Mouse (Mus musculus): ENCODE data around the gene Kcnn1. TPM values are rescaled to one million over a fixed set of nuclear protein-coding genes. Genes with fewer than 3 reads are reported as not detected.
A peak's percentile ranks its signal among the peaks of the same experiment; 100 is the strongest.

The Kcnn1 gene
- polyA plus RNA-seq, 1 experiment, result 3.2 TPM

DNA sequence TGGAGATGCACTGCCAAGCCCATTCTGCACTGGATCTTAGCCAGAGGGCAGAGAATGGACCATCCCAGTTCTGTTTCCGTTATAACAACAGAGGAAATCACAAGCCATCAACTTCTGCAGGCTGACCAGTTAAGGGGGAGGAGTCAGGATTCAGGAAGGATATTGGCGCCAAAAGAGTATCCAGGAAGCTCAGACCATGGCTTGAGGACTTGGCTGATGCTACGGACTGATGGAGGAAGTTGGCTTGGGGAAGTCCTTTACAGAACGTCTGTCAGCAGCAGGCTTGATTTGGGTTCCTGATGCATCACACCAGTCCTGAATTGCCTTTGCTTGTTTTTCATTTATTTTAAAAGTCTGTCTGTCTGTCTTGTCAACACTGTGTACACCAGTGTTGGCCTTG, 41.5 kb upstream of the Kcnn1 start:
- Histone ChIP-seq H3K27me3 (ENCODE audit: control insufficient read depth, insufficient read depth, low read length, poor library complexity, severe bottlenecking) (no peaks in the 10 kb centered on the region), H3K9ac (ENCODE audit: low read depth, poor library complexity, severe bottlenecking) (no peak overlapping the region), H3K27ac (ENCODE audit: insufficient read depth, low read length) (no peak overlapping the region), H3K4me3 (ENCODE audit: low read depth, low read length) (no peak overlapping the region), H3K9me3 (replicated peaks; ENCODE audit: control insufficient read depth, insufficient read depth, low read length, poor library complexity, severe bottlenecking) (no peaks in the 10 kb centered on the region), H3K4me1 (ENCODE audit: control insufficient read depth, insufficient read depth, low read length) (peaks cover 6% of the 10 kb centered on the region), H3K36me3 (ENCODE audit: control insufficient read depth, insufficient read depth, low read length, poor library complexity, severe bottlenecking) (no peaks in the 10 kb centered on the region)
- TF ChIP-seq POLR2A (IDR thresholded peaks at IDR 0.05; ENCODE audit: insufficient read depth, low read length) (no peak), CTCF (IDR thresholded peaks at IDR 0.05; ENCODE audit: low read depth, low read length) (no peak), EP300 (IDR thresholded peaks at IDR 0.05; ENCODE audit: insufficient read depth, low read depth, low read length) (no peak)

DNA sequence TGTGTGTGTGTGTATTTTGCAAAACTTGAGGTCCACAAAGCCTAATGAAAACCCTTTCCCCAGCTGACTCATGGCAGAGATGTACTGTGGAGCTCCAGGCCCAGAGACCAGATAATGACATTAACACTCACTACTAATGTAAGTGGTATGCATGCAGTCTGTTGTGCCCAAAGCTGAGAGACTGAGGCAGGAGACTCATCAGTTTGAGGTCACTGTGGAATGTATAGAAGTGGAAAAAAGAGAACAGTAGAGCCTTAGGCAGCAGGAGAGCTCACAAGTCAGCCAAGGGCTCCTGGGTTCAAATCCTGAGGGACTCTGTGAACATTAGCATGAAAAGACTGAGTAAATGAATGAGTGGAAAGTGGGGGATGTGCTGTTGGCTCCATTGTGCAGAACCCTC, 40.5 kb upstream of the Kcnn1 start:
- TF ChIP-seq POLR2A (IDR thresholded peaks at IDR 0.05; ENCODE audit: insufficient read depth, low read length) (no peak), EP300 (IDR thresholded peaks at IDR 0.05; ENCODE audit: insufficient read depth, low read depth, low read length) (no peak), CTCF (IDR thresholded peaks at IDR 0.05; ENCODE audit: low read depth, low read length) (no peak)
- H3K4me1 ChIP-seq (ENCODE audit: control insufficient read depth, insufficient read depth, low read length), result peaks cover 6% of the 10 kb centered on the region
- no peaks in the 10 kb centered on the region for H3K27me3 ChIP-seq (ENCODE audit: control insufficient read depth, insufficient read depth, low read length, poor library complexity, severe bottlenecking)
- H3K9me3 ChIP-seq (replicated peaks; ENCODE audit: control insufficient read depth, insufficient read depth, low read length, poor library complexity, severe bottlenecking), result no peaks in the 10 kb centered on the region
- no peak overlapping the region for H3K27ac ChIP-seq (ENCODE audit: insufficient read depth, low read length)
- no peaks in the 10 kb centered on the region for H3K36me3 ChIP-seq (ENCODE audit: control insufficient read depth, insufficient read depth, low read length, poor library complexity, severe bottlenecking)
- no peak overlapping the region for H3K9ac ChIP-seq (ENCODE audit: low read depth, poor library complexity, severe bottlenecking)
- no peak overlapping the region for H3K4me3 ChIP-seq (ENCODE audit: low read depth, low read length)

DNA sequence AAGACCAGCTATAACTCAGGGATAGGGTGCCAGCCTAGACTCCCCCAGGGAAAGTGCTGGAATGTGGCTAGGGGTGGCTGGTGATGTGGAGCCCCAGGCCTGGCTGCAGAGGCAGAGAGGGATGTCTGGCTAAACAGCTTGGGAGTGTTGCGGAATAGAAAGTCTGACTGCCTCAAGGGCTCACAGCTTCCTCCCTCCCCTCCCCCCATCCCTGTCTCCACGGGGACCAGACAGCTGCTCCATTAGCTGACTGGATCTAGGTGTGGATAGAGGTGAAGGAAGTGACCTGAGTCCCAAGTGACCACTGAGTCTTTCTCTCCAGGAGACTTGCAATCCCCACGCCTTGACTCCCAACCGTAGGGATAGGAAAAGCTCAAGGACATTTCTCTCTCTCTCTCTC, 40.1 kb upstream of the Kcnn1 start:
- H3K27ac ChIP-seq (ENCODE audit: insufficient read depth, low read length), result no peak overlapping the region
- TF ChIP-seq EP300 (IDR thresholded peaks at IDR 0.05; ENCODE audit: insufficient read depth, low read depth, low read length) (0 out of 2 replicates have a peak, but pooled peaks have one; percentile 24), POLR2A (IDR thresholded peaks at IDR 0.05; ENCODE audit: insufficient read depth, low read length) (no peak), CTCF (IDR thresholded peaks at IDR 0.05; ENCODE audit: low read depth, low read length) (no peak)
- H3K9me3 ChIP-seq (replicated peaks; ENCODE audit: control insufficient read depth, insufficient read depth, low read length, poor library complexity, severe bottlenecking), result no peaks in the 10 kb centered on the region
- peaks cover 6% of the 10 kb centered on the region for H3K4me1 ChIP-seq (ENCODE audit: control insufficient read depth, insufficient read depth, low read length)
- H3K27me3 ChIP-seq (ENCODE audit: control insufficient read depth, insufficient read depth, low read length, poor library complexity, severe bottlenecking), result no peaks in the 10 kb centered on the region
- no peak overlapping the region for H3K9ac ChIP-seq (ENCODE audit: low read depth, poor library complexity, severe bottlenecking)
- H3K4me3 ChIP-seq (ENCODE audit: low read depth, low read length), result no peak overlapping the region
- H3K36me3 ChIP-seq (ENCODE audit: control insufficient read depth, insufficient read depth, low read length, poor library complexity, severe bottlenecking), result no peaks in the 10 kb centered on the region

DNA sequence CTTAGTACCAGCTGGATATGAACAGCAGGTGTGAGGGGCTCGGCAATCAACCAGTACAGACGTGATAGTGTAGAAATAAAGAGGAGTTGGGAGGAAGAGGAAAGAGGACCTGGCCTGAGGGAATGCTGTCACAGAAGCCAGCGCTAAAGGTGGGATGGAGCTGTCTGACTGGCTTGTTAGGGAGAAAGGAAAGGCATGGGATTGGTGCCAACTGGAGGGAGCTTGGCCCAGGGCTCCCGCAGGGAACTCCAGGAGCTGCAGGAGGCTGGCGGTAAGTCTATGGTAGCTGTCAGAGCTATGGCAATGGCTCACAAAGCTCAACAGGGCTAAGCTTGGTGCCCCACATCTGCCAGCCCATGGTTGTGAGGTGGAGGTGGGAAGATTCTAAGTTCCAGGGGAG, 39.2 kb upstream of the Kcnn1 start:
- no peak overlapping the region for H3K9ac ChIP-seq (ENCODE audit: low read depth, poor library complexity, severe bottlenecking)
- no peaks in the 10 kb centered on the region for H3K27me3 ChIP-seq (ENCODE audit: control insufficient read depth, insufficient read depth, low read length, poor library complexity, severe bottlenecking)
- H3K9me3 ChIP-seq (replicated peaks; ENCODE audit: control insufficient read depth, insufficient read depth, low read length, poor library complexity, severe bottlenecking), result no peaks in the 10 kb centered on the region
- H3K4me3 ChIP-seq (ENCODE audit: low read depth, low read length), result no peak overlapping the region
- H3K36me3 ChIP-seq (ENCODE audit: control insufficient read depth, insufficient read depth, low read length, poor library complexity, severe bottlenecking), result no peaks in the 10 kb centered on the region
- TF ChIP-seq EP300 (IDR thresholded peaks at IDR 0.05; ENCODE audit: insufficient read depth, low read depth, low read length) (no peak), CTCF (IDR thresholded peaks at IDR 0.05; ENCODE audit: low read depth, low read length) (no peak), POLR2A (IDR thresholded peaks at IDR 0.05; ENCODE audit: insufficient read depth, low read length) (no peak)
- no peak overlapping the region for H3K27ac ChIP-seq (ENCODE audit: insufficient read depth, low read length)
- H3K4me1 ChIP-seq (ENCODE audit: control insufficient read depth, insufficient read depth, low read length), result peaks cover 6% of the 10 kb centered on the region

DNA sequence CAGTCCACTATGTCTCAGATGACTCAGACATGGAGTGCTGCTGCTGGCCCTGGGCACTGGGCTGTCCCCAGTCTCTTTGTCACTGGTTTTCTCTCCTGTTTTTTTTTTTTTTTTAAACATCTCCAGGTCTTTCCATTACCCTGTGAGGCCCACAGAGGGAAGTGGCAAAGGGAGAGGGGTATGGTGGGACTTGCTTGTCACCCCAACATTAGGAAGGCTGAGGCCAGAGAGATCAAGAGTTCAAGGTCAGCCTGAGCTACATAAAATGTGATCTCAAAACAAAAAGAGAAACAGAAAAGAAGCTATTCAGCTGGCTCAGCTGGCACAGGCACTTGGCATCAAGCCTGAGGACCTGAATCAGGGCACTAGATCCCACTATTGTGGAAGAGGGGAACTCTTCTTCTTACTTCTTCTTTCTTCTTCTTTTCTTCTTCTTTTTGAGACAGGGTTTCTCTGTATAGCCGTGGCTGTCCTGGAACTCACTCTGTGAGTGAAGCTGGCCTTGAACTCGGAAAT, 37.9 kb upstream of the Kcnn1 start:
- TF ChIP-seq EP300 (IDR thresholded peaks at IDR 0.05; ENCODE audit: insufficient read depth, low read depth, low read length) (no peak), CTCF (IDR thresholded peaks at IDR 0.05; ENCODE audit: low read depth, low read length) (no peak), POLR2A (IDR thresholded peaks at IDR 0.05; ENCODE audit: insufficient read depth, low read length) (no peak)
- no peaks in the 10 kb centered on the region for H3K27me3 ChIP-seq (ENCODE audit: control insufficient read depth, insufficient read depth, low read length, poor library complexity, severe bottlenecking)

DNA sequence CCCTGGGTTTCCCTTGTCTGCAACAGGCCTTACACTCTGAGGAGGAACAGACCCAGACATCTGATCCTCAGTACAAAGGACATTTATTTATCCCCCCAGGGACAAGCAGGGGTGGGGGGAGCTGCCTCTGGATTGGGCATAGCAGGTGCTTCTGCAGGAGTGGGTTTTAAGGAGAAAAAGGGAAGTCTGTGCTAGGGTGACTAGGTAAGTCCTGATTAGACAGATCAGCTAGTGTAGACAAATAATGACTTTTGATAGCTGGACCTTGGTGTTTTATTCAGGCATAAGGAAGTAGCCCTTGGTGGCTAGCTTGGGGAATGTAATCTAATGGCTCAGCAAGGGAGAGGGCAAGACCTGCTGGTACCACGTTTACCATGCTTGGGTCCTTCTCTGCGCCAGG, 36.2 kb upstream of the Kcnn1 start:
- H3K36me3 ChIP-seq (ENCODE audit: control insufficient read depth, insufficient read depth, low read length, poor library complexity, severe bottlenecking), result peaks cover 26% of the 10 kb centered on the region
- TF ChIP-seq CTCF (IDR thresholded peaks at IDR 0.05; ENCODE audit: low read depth, low read length) (no peak), EP300 (IDR thresholded peaks at IDR 0.05; ENCODE audit: insufficient read depth, low read depth, low read length) (no peak), POLR2A (IDR thresholded peaks at IDR 0.05; ENCODE audit: insufficient read depth, low read length) (no peak)
- H3K4me3 ChIP-seq (ENCODE audit: low read depth, low read length), result no peak overlapping the region
- no peaks in the 10 kb centered on the region for H3K27me3 ChIP-seq (ENCODE audit: control insufficient read depth, insufficient read depth, low read length, poor library complexity, severe bottlenecking)
- H3K9ac ChIP-seq (ENCODE audit: low read depth, poor library complexity, severe bottlenecking), result no peak overlapping the region; the same call in 1 of the 2 replicates
- no peak overlapping the region for H3K27ac ChIP-seq (ENCODE audit: insufficient read depth, low read length)
- peaks cover 4% of the 10 kb centered on the region for H3K4me1 ChIP-seq (ENCODE audit: control insufficient read depth, insufficient read depth, low read length)
- no peaks in the 10 kb centered on the region for H3K9me3 ChIP-seq (replicated peaks; ENCODE audit: control insufficient read depth, insufficient read depth, low read length, poor library complexity, severe bottlenecking)

More for the DNA sequence above, 37.9 kb upstream of the Kcnn1 start:
- H3K36me3 ChIP-seq (ENCODE audit: control insufficient read depth, insufficient read depth, low read length, poor library complexity, severe bottlenecking), result peaks cover 9% of the 10 kb centered on the region
- H3K4me1 ChIP-seq (ENCODE audit: control insufficient read depth, insufficient read depth, low read length), result peaks cover 4% of the 10 kb centered on the region
- no peak overlapping the region for H3K9ac ChIP-seq (ENCODE audit: low read depth, poor library complexity, severe bottlenecking)
- H3K9me3 ChIP-seq (replicated peaks; ENCODE audit: control insufficient read depth, insufficient read depth, low read length, poor library complexity, severe bottlenecking), result no peaks in the 10 kb centered on the region
- H3K27ac ChIP-seq (ENCODE audit: insufficient read depth, low read length), result no peak overlapping the region
- H3K4me3 ChIP-seq (ENCODE audit: low read depth, low read length), result no peak overlapping the region
